Mouse (Mus musculus) heart, postnatal 0 days (tissue): Measurements from ENCODE around the gene Pcx. TPM values are rescaled to one million over a fixed set of nuclear protein-coding genes. Genes with fewer than 3 reads are reported as not detected.

ENCODE experiments used
- ATAC-seq: fragments of 200-750 bp; cut with Nextera tagmentation; 2 replicates; pipeline ENCODE4 v1.8.0; 2017; ENCODE audit warnings: low read depth, moderate number of reproducible peaks, moderate library complexity; ENCODE audit not compliant: insufficient read depth
- DNase-seq: peaks from one replicate; pipeline ENCODE4 v3.0.0-alpha.2; 2016; ENCODE audit warnings: low spot score
- H3K27ac ChIP-seq: fragments of 300-500 bp; sonication (generic); 2 replicates; pipeline ENCODE4 v1.5.1; 2014; ENCODE audit warnings: low read depth, mild to moderate bottlenecking
- H3K27me3 ChIP-seq: fragments of 300-500 bp; sonication (generic); 2 replicates; pipeline ENCODE4 v1.6.1; 2014; ENCODE audit warnings: low read length, mixed read lengths; ENCODE audit not compliant: control insufficient read depth, insufficient read depth
- H3K36me3 ChIP-seq: fragments of 300-500 bp; sonication (generic); replicated peaks from 2 replicates; pipeline ENCODE4 v1.6.1; 2014; ENCODE audit warnings: low read length, mixed read lengths; ENCODE audit not compliant: control insufficient read depth, insufficient read depth
- H3K4me1 ChIP-seq: fragments of 300-500 bp; sonication (generic); 2 replicates; pipeline ENCODE4 v1.6.1; 2014; ENCODE audit warnings: antibody characterized with exemption; ENCODE audit not compliant: control insufficient read depth, insufficient read depth
- H3K4me2 ChIP-seq: fragments of 300-500 bp; sonication (generic); 2 replicates; pipeline ENCODE4 v1.6.1; 2014; ENCODE audit warnings: low read depth, mild to moderate bottlenecking, low read length, moderate library complexity
- H3K4me3 ChIP-seq: fragments of 300-500 bp; sonication (generic); 2 replicates; pipeline ENCODE4 v1.5.1; 2014; ENCODE audit warnings: low read depth, low read length
- H3K9ac ChIP-seq: fragments of 300-500 bp; sonication (generic); replicated peaks from 2 replicates; pipeline ENCODE4 v1.6.1; 2014; ENCODE audit warnings: low read depth, low read length, mixed read lengths
- H3K9me3 ChIP-seq: fragments of 300-500 bp; sonication (generic); replicated peaks from 2 replicates; pipeline ENCODE4 v1.6.1; 2016; ENCODE audit warnings: low read length; ENCODE audit not compliant: control insufficient read depth
- CTCF ChIP-seq: IDR thresholded peaks from 2 replicates; pipeline ENCODE4 v1.5.1; 2016; ENCODE audit warnings: antibody characterized with exemption, control low read depth, low read depth
- EP300 ChIP-seq: IDR thresholded peaks from 2 replicates; pipeline ENCODE4 v1.6.1; 2016; ENCODE audit warnings: antibody characterized with exemption, low read depth
- WGBS: fragments of 180-500 bp; shearing (Covaris S2); extraction: QIAGEN DNeasy Blood & Tissue Kit; methylation state at CpG from one replicate; pipeline ENCODE4 v1.1.7; 2014; 5-methylcytosine and 5-hydroxymethylcytosine counted together
- polyA plus RNA-seq: library from polyadenylated mRNA; unstranded; fragments of >200 nt; fragmentation: Nextera tagmentation; extraction: Ambion mirVana; gene quantifications from 2 replicates; pipeline ENCODE4 v1.2.1, GENCODE M21; 2015
- total RNA-seq: library from RNA; depleted of rRNA; stranded (reverse); fragments of >200 nt; gene quantifications from 2 replicates; pipeline ENCODE4 v1.2.3, GENCODE M21; 2014; ENCODE audit warnings: low replicate concordance

Pcx gene
- total and polyA plus RNA-seq, 2 experiments from 2014 or later, result 5.2 to 13.8 TPM

DNA sequence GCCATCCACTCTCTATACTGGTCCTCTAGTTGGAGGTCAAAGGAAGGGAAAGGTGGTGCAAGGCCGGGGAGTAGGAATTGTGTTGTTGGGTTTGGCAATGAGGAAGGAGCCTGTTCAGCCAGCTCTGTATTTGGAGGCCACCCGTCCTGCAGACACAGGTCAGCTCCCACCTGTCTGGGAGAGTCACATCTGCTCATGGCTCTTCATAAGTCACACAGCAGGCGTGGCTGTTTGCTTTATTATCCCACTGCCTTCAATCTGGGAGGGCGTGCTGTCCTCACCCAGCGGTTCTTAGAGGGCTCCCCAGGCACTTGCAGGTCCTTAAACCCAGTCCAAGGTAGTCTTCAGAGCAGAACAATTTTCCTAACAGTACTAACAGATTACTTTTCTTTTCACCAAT is 49.9 kb downstream of the Pcx start:
- DNase-seq (no peak), ATAC-seq (no peak)
- Histone ChIP-seq H3K4me1 (peaks cover 15% of the 10 kb centered on the region), H3K9me3 (no peaks in the 10 kb centered on the region), H3K4me3 (no peak overlapping the region), H3K9ac (no peak overlapping the region), H3K36me3 (no peaks in the 10 kb centered on the region), H3K4me2 (no peak overlapping the region), H3K27ac (no peak overlapping the region), H3K27me3 (no peaks in the 10 kb centered on the region)
- TF ChIP-seq EP300 (no peak), CTCF (no peak)
- 83% methylated on average over 5 of the region's 5 CpGs for WGBS

DNA sequence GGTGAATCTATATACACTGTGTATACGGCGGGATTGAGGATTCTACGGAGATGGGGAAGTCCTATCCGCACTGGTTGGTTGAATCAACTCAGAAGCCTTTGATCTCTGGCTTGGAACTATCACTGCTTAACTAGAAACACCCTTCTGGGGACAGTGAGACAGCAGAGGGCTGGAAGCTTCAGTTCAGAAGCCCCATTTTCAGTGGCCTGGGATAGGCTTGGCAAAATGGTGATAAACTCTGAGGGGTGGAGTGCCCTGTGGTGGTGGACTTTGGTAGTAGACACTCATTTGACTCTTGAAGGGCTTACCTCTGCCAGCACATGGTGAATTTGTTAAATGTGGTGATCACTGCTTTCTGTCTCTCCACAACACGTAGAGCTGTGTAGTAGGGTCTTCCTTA is 55.4 kb downstream of the Pcx start:
- H3K27me3 ChIP-seq, result no peaks in the 10 kb centered on the region
- no peak for TF ChIP-seq EP300
- TF ChIP-seq CTCF, result no peak
- H3K36me3 ChIP-seq, result no peaks in the 10 kb centered on the region
- DNase-seq, result no peak
- ATAC-seq, result no peak
- WGBS, result 85% methylated on average over 5 of the region's 5 CpGs
- H3K4me2 ChIP-seq, result no peak overlapping the region
- no peak overlapping the region for H3K4me3 ChIP-seq
- no peak overlapping the region for H3K27ac ChIP-seq
- H3K4me1 ChIP-seq, result peaks cover 5% of the 10 kb centered on the region; the same call in 1 of the 2 replicates
- H3K9me3 ChIP-seq, result no peaks in the 10 kb centered on the region
- H3K9ac ChIP-seq, result no peak overlapping the region

DNA sequence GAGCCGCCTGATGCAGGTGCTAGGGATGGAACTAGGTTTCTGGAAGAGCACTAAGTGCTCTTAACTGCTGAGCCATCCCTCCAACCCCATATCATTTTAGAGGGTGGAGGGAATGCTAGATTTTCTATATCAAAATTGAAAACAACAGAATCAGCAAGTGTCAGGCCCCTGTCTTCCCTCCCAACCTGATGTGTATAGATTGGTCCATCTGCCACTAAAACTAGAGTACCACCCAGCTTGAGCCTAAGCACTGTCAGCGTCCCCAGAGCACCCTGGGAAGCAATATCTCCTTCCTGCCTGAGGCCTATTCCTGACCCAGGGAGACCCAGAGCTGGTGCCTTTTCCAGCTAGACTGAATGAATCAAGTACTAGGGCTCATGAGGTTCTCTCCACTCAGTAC is 56.6 kb downstream of the Pcx start:
- Histone ChIP-seq H3K9ac (no peak overlapping the region), H3K9me3 (no peaks in the 10 kb centered on the region), H3K4me2 (no peak overlapping the region), H3K4me1 (peaks cover 5% of the 10 kb centered on the region; the same call in 1 of the 2 replicates), H3K27me3 (no peaks in the 10 kb centered on the region), H3K36me3 (no peaks in the 10 kb centered on the region), H3K27ac (no peak overlapping the region), H3K4me3 (no peak overlapping the region)
- WGBS, result 83% methylated on average over 2 of the region's 2 CpGs
- DNase-seq, result no peak
- ATAC-seq, result no peak
- TF ChIP-seq CTCF (no peak), EP300 (no peak)

DNA sequence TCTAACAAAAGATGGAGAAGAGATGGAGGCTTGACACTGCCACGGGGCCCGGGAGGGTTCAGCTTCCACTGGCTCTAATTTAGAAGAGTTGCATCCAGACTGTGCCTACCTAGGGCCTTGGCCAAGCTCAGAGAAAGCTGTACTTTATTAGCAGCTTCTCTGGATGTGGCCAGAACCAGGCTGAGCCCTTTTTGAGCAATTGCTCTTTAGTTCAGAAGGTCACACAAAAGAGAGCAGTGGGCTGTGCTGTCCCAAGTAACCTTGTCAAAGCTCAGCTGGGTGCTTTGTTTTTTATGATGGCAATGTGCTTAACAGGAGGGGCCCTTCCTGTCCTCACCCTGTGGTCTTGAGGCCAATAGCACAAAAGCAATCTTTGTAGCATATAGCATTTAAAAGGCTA is 57.4 kb downstream of the Pcx start:
- ATAC-seq, result no peak
- H3K27ac ChIP-seq, result no peak overlapping the region
- H3K9ac ChIP-seq, result no peak overlapping the region
- no peak overlapping the region for H3K4me2 ChIP-seq
- 61% methylated on average over 2 of the region's 2 CpGs for WGBS
- H3K27me3 ChIP-seq, result no peaks in the 10 kb centered on the region
- H3K36me3 ChIP-seq, result no peaks in the 10 kb centered on the region
- no peaks in the 10 kb centered on the region for H3K9me3 ChIP-seq
- no peak for DNase-seq
- no peak for TF ChIP-seq EP300
- TF ChIP-seq CTCF, result no peak
- H3K4me1 ChIP-seq, result peaks cover 5% of the 10 kb centered on the region; the same call in 1 of the 2 replicates
- no peak overlapping the region for H3K4me3 ChIP-seq

DNA sequence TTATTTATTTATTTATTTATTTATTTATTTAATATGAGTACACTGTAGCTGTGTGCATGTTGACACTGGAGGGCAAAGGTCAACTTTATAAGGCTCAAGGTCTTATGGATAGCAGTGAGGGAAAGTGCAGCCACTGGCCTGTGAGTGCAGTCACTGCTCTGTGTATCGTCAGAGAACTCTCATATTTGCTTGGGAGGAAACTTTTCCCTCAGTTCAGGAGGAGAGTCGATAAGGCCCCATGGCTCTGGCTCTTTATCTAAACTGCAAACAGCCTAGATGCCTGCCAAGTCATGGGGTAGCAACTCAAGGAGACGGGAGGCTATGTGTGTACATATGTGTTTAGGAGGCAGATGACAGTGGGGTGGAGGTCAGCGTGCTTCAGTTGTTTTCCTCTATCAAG is 58.6 kb downstream of the Pcx start:
- no peaks in the 10 kb centered on the region for H3K27me3 ChIP-seq
- H3K4me2 ChIP-seq, result no peak overlapping the region
- no peak overlapping the region for H3K9ac ChIP-seq
- DNase-seq, result no peak
- no peaks in the 10 kb centered on the region for H3K9me3 ChIP-seq
- 15% methylated on average over 4 of the region's 4 CpGs for WGBS
- no peak overlapping the region for H3K4me3 ChIP-seq
- peaks cover 5% of the 10 kb centered on the region; the same call in 1 of the 2 replicates for H3K4me1 ChIP-seq
- H3K27ac ChIP-seq, result peak overlapping the region; percentile 25; the same call in 1 of the 2 replicates
- no peak for TF ChIP-seq EP300
- no peak for TF ChIP-seq CTCF
- no peaks in the 10 kb centered on the region for H3K36me3 ChIP-seq
- ATAC-seq, result peak; percentile 51

DNA sequence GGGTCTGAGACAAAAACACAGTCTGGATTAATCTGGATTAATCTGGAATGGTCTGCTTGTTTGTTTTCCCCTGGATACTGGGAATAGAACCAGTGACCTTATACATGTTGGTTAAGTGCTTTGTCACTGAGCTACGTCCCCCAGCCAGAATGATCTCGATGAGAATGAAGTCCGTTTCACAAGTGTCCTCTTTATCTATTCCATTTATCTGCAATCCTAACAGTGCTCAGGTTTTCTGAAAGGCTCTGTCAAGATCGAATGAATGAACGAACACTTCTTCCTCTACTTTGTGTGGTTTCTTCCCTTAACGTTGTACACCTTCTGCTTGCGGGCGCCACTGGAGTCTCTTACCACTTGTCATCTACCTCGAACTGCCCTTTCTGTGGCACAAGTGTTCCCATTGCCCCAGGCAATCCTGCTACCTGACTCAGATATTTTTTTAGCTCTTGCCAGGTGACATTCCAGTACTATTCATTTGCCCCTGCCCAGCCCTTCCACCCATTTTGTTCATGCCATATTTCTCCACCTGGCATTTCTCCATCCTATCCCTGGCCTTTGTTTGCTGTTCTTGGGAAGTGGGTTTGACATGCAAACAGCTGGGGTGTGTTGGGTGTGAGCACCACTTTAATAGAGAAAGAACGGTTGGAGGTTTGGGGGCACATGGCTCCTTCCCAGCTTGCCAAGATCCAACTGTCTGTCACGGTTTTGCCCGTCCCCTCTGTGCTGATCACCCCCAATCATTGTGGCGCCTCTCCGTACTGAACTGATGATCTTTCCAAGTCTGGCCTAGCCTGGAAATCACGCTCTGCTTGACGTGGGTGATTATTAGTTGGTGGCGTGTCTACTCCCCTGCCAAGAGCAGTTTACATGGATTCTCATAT is 59.3 kb downstream of the Pcx start:
- Histone ChIP-seq H3K4me3 (no peak overlapping the region), H3K27me3 (no peaks in the 10 kb centered on the region), H3K27ac (no peak overlapping the region), H3K9me3 (no peaks in the 10 kb centered on the region), H3K4me1 (peaks cover 5% of the 10 kb centered on the region; the same call in 1 of the 2 replicates), H3K36me3 (no peaks in the 10 kb centered on the region), H3K9ac (no peak overlapping the region), H3K4me2 (no peak overlapping the region)
- no peak for ATAC-seq
- WGBS, result 79% methylated on average over 17 of the region's 17 CpGs
- no peak for TF ChIP-seq EP300
- no peak for TF ChIP-seq CTCF
- DNase-seq, result no peak
